Mouse (Mus musculus) erythroblast, adult 5-6 weeks (primary cell): ENCODE measurements at regions not wholly inside any gene's neighbourhood (a gene's known extent, or its start where the extent isn't known, plus 50 kb on each side); places are given as distances from the start of the nearest gene placed in this dataset.

Experiments used
- ATAC-seq: replicated peaks from 2 replicates; pipeline ENCODE4 v1.8.0; 2016; ENCODE audit warnings: moderate number of reproducible peaks, mild to moderate bottlenecking, moderate TSS enrichment, inconsistent platforms; ENCODE audit not compliant: poor library complexity, low FRiP score, severe bottlenecking

GRCm38 (mm10) chr3:52722946-52723345 is 294.1 kb downstream of the Cog6 start:
- no peak for ATAC-seq

GRCm38 (mm10) chr3:52719181-52719580 is 297.9 kb downstream of the Cog6 start:
- no peak for ATAC-seq

- ATAC-seq = no peak
These were observed 299.7 kb downstream of the Cog6 start for GRCm38 (mm10) chr3:52717324-52717723.

- ATAC-seq = no peak
These were observed 304.9 kb downstream of the Cog6 start for GRCm38 (mm10) chr3:52712151-52712550.

GRCm38 (mm10) chr3:52711133-52711532 is 305.9 kb downstream of the Cog6 start:
- ATAC-seq = no peak

GRCm38 (mm10) chr3:52708746-52709145 is 308.3 kb downstream of the Cog6 start:
- ATAC-seq = no peak

- ATAC-seq = no peak
These were observed 308.7 kb downstream of the Cog6 start for GRCm38 (mm10) chr3:52708301-52708700.

GRCm38 (mm10) chr3:52706626-52707025 is 310.4 kb downstream of the Cog6 start:
- no peak for ATAC-seq

- no peak for ATAC-seq
These were observed 313.3 kb downstream of the Cog6 start for GRCm38 (mm10) chr3:52703751-52704150.

- no peak for ATAC-seq
These were observed 314.1 kb downstream of the Cog6 start for GRCm38 (mm10) chr3:52702962-52703361.

GRCm38 (mm10) chr3:52701601-52702000 is 315.4 kb downstream of the Cog6 start:
- ATAC-seq = no peak

GRCm38 (mm10) chr3:52693813-52694212 is 323.2 kb downstream of the Cog6 start:
- no peak for ATAC-seq

- ATAC-seq = no peak
These were observed 331.4 kb downstream of the Cog6 start for GRCm38 (mm10) chr3:52685434-52686181.

GRCm38 (mm10) chr3:52680824-52681388 is 336.1 kb downstream of the Cog6 start:
- ATAC-seq = no peak

- no peak for ATAC-seq
These were observed 340.0 kb downstream of the Cog6 start for GRCm38 (mm10) chr3:52676886-52677670.

GRCm38 (mm10) chr3:52670628-52671028 is 346.4 kb downstream of the Cog6 start:
- ATAC-seq = no peak

- ATAC-seq = no peak
These were observed 353.9 kb downstream of the Cog6 start for GRCm38 (mm10) chr3:52663161-52663602.

- ATAC-seq = no peak
These were observed 354.7 kb downstream of the Cog6 start for GRCm38 (mm10) chr3:52662164-52662908.

- no peak for ATAC-seq
These were observed 364.0 kb downstream of the Cog6 start for GRCm38 (mm10) chr3:52653006-52653405.

- ATAC-seq = no peak
These were observed 364.6 kb downstream of the Cog6 start for GRCm38 (mm10) chr3:52652476-52652870.
